Mouse (Mus musculus) forebrain, embryonic 11.5 days (tissue): ENCODE results near the gene Pms2. TPM values are rescaled to one million over a fixed set of nuclear protein-coding genes. Genes with fewer than 3 reads are reported as not detected.

Experiments used
- ATAC-seq: fragments of 200-750 bp; cut with Nextera tagmentation; replicated peaks from 2 replicates; pipeline ENCODE4 v1.8.0; 2017; ENCODE audit warnings: moderate TSS enrichment; ENCODE audit not compliant: low FRiP score
- DNase-seq: peaks from one replicate; pipeline ENCODE4 v3.0.0-alpha.2; 2017; ENCODE audit warnings: low spot score
- H3K27ac ChIP-seq: fragments of 300-500 bp; sonication (generic); 2 replicates; pipeline ENCODE4 v1.5.1; 2014; ENCODE audit warnings: low read depth, low read length
- H3K27me3 ChIP-seq: fragments of 300-500 bp; sonication (generic); 2 replicates; pipeline ENCODE4 v1.6.1; 2014; ENCODE audit warnings: mild to moderate bottlenecking, low read length, mixed read lengths; ENCODE audit not compliant: control insufficient read depth, insufficient read depth
- H3K36me3 ChIP-seq: fragments of 300-500 bp; sonication (generic); 2 replicates; pipeline ENCODE4 v1.6.1; 2014; ENCODE audit warnings: mild to moderate bottlenecking, low read length, moderate library complexity, mixed read lengths; ENCODE audit not compliant: control insufficient read depth, insufficient read depth
- H3K4me1 ChIP-seq: fragments of 300-500 bp; sonication (generic); replicated peaks from 2 replicates; pipeline ENCODE4 v1.6.1; 2014; ENCODE audit warnings: low read length, mixed read lengths; ENCODE audit not compliant: control insufficient read depth, insufficient read depth
- H3K4me2 ChIP-seq: fragments of 300-500 bp; sonication (generic); 2 replicates; pipeline ENCODE4 v1.6.1; 2014; ENCODE audit warnings: low read depth, mild to moderate bottlenecking, low read length, moderate library complexity, mixed read lengths; ENCODE audit not compliant: severe bottlenecking
- H3K4me3 ChIP-seq: fragments of 300-500 bp; sonication (generic); 2 replicates; pipeline ENCODE4 v1.5.1; 2014; ENCODE audit warnings: low read depth, low read length
- H3K9ac ChIP-seq: fragments of 300-500 bp; sonication (generic); 2 replicates; pipeline ENCODE4 v1.6.1; 2014; ENCODE audit warnings: low read length
- H3K9me3 ChIP-seq: fragments of 300-500 bp; sonication (generic); 2 replicates; pipeline ENCODE4 v1.6.1; 2016; ENCODE audit warnings: low read length, mixed read lengths; ENCODE audit not compliant: control insufficient read depth
- WGBS: fragments of 180-500 bp; shearing (Covaris S2); extraction: QIAGEN DNeasy Blood & Tissue Kit; methylation state at CpG from one replicate; pipeline ENCODE4 v1.1.7; 2014; 5-methylcytosine and 5-hydroxymethylcytosine counted together
- polyA plus RNA-seq: library from polyadenylated mRNA; unstranded; fragments of >200 nt; fragmentation: Nextera tagmentation; extraction: Ambion mirVana; gene quantifications from 2 replicates; pipeline ENCODE4 v1.2.1, GENCODE M21; 2014

Pms2 gene
- polyA plus RNA-seq, 1 experiment from 2014 or later, result 41.5 TPM

DNA sequence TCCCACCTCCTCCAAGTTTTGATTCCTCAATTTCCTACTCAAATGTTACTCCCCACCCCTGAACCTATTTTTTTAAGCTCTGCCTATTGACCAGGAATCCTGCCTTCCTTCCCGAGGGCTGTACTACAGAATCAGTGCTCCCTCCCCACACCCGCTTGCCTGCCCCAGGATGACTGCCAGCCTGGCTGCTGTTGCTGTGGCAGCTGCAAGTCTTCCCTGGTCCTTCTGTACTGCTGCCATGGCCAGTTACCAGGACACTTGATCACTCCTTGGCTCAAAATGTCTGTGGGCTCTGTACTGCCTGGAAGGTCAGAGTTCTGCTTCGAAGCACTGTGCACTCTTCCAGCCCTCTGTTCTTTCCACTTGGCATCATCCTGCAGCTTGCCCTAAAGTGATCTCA, 7.7 kb upstream of the Pms2 start:
- no peaks in the 10 kb centered on the region for H3K27me3 ChIP-seq
- no peak overlapping the region for H3K4me2 ChIP-seq
- peaks cover 9% of the 10 kb centered on the region; the same call in 1 of the 2 replicates for H3K36me3 ChIP-seq
- ATAC-seq (no peak), DNase-seq (no peak)
- H3K9ac ChIP-seq, result no peak overlapping the region
- H3K27ac ChIP-seq, result no peak overlapping the region
- no peaks in the 10 kb centered on the region for H3K4me1 ChIP-seq
- H3K9me3 ChIP-seq, result no peaks in the 10 kb centered on the region
- H3K4me3 ChIP-seq, result no peak overlapping the region
- 88% methylated on average over 3 of the region's 3 CpGs for WGBS

DNA sequence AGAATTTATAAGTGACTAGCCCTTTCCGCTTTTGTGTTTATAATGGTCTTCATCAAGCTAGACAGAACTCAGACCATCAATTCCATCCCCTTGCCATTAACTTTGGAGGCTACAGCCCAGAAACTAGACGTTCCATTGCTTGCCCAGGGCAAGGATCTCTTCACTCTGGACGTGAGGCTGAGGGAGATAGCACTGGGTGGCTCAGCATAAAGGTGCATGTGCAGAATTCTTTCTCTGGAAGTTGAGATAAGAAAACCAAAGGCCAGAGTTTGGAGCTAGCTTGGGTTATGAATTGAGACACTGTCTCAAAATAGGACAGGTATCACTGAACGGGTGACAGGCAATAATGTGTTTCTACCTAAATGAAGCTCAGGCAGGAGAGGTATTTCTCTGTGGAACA, 6.0 kb upstream of the Pms2 start:
- H3K4me1 ChIP-seq, result peaks cover 4% of the 10 kb centered on the region; the same call in 1 of the 2 replicates
- no peak for DNase-seq
- H3K4me2 ChIP-seq, result no peak overlapping the region
- no peak overlapping the region for H3K4me3 ChIP-seq
- no peaks in the 10 kb centered on the region for H3K9me3 ChIP-seq
- WGBS, result 86% methylated on average over 4 of the region's 4 CpGs
- peaks cover 9% of the 10 kb centered on the region; the same call in 1 of the 2 replicates for H3K36me3 ChIP-seq
- ATAC-seq, result no peak
- no peaks in the 10 kb centered on the region for H3K27me3 ChIP-seq
- H3K9ac ChIP-seq, result no peak overlapping the region
- no peak overlapping the region for H3K27ac ChIP-seq

DNA sequence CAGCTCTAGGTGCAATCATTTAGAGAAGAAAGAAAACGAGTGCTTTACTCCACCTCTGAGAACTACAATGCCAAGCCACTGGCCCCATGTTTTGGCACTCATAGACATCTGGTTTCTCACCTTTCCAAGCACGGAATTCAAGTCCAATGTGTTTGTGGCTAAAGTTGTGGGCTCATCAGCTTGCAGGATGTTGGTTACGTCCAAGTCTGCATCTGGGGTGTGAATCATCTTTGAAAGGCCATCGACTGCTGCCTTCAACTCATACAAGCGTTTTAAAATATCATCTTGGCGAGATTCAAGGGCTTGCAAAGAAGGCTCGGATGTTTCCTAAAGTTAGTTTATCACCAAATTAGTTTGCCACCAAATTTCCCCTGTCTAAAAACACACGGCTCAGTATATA, 3.3 kb upstream of the Pms2 start:
- Histone ChIP-seq H3K4me3 (no peak overlapping the region), H3K4me1 (peaks cover 6% of the 10 kb centered on the region; the same call in 1 of the 2 replicates), H3K36me3 (peaks cover 7% of the 10 kb centered on the region; the same call in 1 of the 2 replicates), H3K27me3 (no peaks in the 10 kb centered on the region), H3K9ac (no peak overlapping the region), H3K9me3 (no peaks in the 10 kb centered on the region), H3K4me2 (no peak overlapping the region), H3K27ac (no peak overlapping the region)
- whole genome bisulfite sequencing, result 87% methylated on average over 8 of the region's 8 CpGs
- ATAC-seq (no peak), DNase-seq (no peak)

DNA sequence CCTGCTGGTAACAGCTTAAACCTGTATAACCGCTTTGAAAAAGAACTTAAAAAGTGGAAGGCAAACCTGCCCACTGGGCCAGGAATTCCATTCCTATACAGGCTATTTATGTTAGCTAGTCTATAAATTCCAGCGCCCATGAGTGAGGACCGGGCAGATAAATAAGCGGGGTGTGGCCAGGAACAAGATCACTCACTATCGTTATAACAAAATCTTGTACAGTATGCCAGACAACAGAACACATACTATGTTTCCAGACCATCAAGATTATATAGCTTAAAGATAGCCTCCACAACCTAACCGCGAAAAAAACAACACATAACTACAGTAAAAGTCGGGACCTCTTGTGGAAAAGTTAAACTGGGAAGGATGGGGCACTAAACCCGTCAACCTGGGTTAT, 838 bp upstream of the Pms2 start:
- peak overlapping the region; percentile 62 for H3K4me3 ChIP-seq
- 4% methylated on average over 9 of the region's 9 CpGs for WGBS
- no peaks in the 10 kb centered on the region for H3K9me3 ChIP-seq
- peak overlapping the region; percentile 80 for H3K4me2 ChIP-seq
- ATAC-seq (no peak), DNase-seq (no peak)
- H3K4me1 ChIP-seq, result peaks cover 6% of the 10 kb centered on the region; the same call in 1 of the 2 replicates
- peak overlapping the region; percentile 71 for H3K9ac ChIP-seq
- no peaks in the 10 kb centered on the region for H3K27me3 ChIP-seq
- no peaks in the 10 kb centered on the region; the same call in 1 of the 2 replicates for H3K36me3 ChIP-seq
- peak overlapping the region; percentile 70 for H3K27ac ChIP-seq

DNA sequence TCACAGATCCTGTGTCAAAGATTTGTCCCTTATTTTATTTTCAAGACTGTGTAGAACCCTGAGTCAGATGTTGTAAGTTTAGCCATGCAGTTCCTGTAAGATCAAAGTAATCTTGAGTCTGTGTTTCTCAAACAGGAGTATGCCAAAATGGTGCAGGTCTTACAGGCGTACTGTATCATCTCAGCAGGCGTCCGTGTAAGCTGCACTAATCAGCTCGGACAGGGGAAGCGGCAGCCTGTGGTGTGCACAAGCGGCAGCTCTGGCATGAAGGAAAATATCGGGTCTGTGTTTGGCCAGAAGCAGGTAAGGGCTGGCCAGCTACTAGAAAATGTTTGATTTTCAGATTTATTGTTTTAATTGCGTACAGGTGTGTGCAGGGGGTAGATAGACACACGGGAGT, 6.5 kb downstream of the Pms2 start:
- Histone ChIP-seq H3K27me3 (no peaks in the 10 kb centered on the region), H3K9ac (no peak overlapping the region), H3K9me3 (no peaks in the 10 kb centered on the region), H3K36me3 (no peaks in the 10 kb centered on the region; the same call in 1 of the 2 replicates), H3K27ac (no peak overlapping the region), H3K4me1 (no peaks in the 10 kb centered on the region), H3K4me2 (no peak overlapping the region), H3K4me3 (no peak overlapping the region)
- 94% methylated on average over 9 of the region's 9 CpGs for whole genome bisulfite sequencing
- ATAC-seq, result no peak
- DNase-seq, result no peak

DNA sequence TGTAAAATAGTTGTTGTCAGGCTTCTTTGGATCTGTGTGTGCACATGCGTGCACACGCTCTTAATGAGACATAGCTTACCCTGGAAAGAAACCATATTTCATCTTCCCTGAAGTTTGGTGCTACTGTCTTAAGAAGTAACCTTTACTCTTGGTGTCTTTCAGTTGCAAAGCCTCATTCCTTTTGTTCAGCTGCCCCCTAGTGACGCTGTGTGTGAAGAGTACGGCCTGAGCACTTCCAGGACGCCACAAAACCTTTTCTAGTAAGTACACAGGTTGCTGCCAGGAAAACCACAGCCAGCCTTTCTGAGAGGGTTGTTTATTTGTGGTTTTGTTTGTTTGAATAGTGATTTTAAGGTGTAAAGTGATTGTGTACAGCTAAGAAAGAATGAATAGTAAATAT, 7.7 kb downstream of the Pms2 start:
- peaks cover under 1% of the 10 kb centered on the region; the same call in 1 of the 2 replicates for H3K36me3 ChIP-seq
- H3K9ac ChIP-seq, result no peak overlapping the region
- no peak for DNase-seq
- no peak overlapping the region for H3K4me2 ChIP-seq
- 57% methylated on average over 5 of the region's 5 CpGs for WGBS
- H3K27ac ChIP-seq, result no peak overlapping the region
- no peak overlapping the region for H3K4me3 ChIP-seq
- no peaks in the 10 kb centered on the region for H3K9me3 ChIP-seq
- no peaks in the 10 kb centered on the region for H3K27me3 ChIP-seq
- ATAC-seq, result no peak
- no peaks in the 10 kb centered on the region for H3K4me1 ChIP-seq

- H3K36me3 ChIP-seq, result peaks cover 5% of the 10 kb centered on the region; the same call in 1 of the 2 replicates
- WGBS, result 97% methylated on average over 3 of the region's 3 CpGs
- H3K9me3 ChIP-seq, result no peaks in the 10 kb centered on the region
- H3K9ac ChIP-seq, result no peak overlapping the region
- H3K4me3 ChIP-seq, result no peak overlapping the region
- no peak overlapping the region for H3K4me2 ChIP-seq
- DNase-seq, result no peak
- no peak for ATAC-seq
- H3K4me1 ChIP-seq, result no peaks in the 10 kb centered on the region
- H3K27me3 ChIP-seq, result no peaks in the 10 kb centered on the region
- no peak overlapping the region for H3K27ac ChIP-seq
Observed at GRCm38 (mm10) chr5:143918120-143918519, 8.4 kb downstream of the Pms2 start.

DNA sequence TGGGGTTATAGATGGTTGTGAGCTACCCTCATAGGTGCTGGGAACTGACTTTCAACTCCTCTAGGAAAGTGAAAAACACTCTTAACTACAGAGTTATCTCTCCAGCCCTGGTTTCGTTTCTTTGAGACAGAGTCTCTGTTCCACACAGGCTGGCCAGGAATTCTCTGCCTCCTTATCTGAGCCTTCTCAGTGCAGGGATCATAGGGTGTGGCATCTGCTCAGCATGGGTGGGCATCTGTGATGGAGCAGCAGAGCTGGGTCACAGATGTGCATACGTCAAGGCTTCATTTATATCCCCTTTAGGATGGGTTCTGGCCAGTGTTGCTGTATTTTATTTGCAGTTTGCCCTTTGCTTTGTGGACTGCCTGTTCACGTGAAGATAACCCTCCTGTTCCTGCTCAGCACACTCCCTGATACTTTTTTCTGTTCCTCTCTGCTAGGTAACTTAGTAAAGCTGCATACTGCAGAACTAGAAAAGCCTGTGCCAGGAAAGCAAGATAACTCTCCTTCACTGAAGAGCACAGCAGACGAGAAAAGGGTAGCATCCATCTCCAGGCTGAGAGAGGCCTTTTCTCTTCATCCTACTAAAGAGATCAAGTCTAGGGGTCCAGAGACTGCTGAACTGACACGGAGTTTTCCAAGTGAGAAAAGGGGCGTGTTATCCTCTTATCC, 15.2 kb downstream of the Pms2 start:
- Histone ChIP-seq H3K27ac (no peak overlapping the region), H3K27me3 (no peaks in the 10 kb centered on the region), H3K4me2 (no peak overlapping the region), H3K9me3 (no peaks in the 10 kb centered on the region), H3K36me3 (peaks cover 11% of the 10 kb centered on the region), H3K9ac (no peak overlapping the region), H3K4me1 (no peaks in the 10 kb centered on the region), H3K4me3 (no peak overlapping the region)
- ATAC-seq (no peak), DNase-seq (no peak)
- WGBS, result 93% methylated on average over 6 of the region's 6 CpGs

DNA sequence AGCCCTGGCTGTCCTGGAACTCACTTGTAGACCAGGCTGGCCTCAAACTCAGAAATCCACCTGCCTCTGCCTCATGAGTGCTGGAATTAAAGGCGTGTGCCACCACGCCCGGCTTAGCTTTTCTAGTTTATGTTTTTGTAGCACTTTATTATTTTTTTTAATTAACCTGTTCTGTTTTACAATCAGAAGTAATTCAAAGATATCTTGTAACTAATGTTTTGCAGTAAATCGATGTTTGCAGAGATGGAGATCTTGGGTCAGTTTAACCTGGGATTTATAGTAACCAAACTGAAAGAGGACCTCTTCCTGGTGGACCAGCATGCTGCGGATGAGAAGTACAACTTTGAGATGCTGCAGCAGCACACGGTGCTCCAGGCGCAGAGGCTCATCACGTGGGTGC, 18.1 kb downstream of the Pms2 start, which contains the start of gene Gm42421:
Gene Gm42421, plus strand, starts transcription at position 301 of the 400 bp plus-strand sequence.
- no peak within 1 kb of the TSS for H3K9ac ChIP-seq
- WGBS, result 94% methylated on average over 8 of the region's 8 CpGs

More for the DNA sequence above, 18.1 kb downstream of the Pms2 start, which contains the start of gene Gm42421:
- peaks cover 11% of the 10 kb centered on the region for H3K36me3 ChIP-seq
- no peak for ATAC-seq
- no peak within 1 kb of the TSS for H3K27ac ChIP-seq
- H3K9me3 ChIP-seq, result no peaks in the 10 kb centered on the region
- H3K4me2 ChIP-seq, result no peak within 1 kb of the TSS
- H3K27me3 ChIP-seq, result no peaks in the 10 kb centered on the region
- no peak for DNase-seq
- H3K4me3 ChIP-seq, result no peak within 1 kb of the TSS
- H3K4me1 ChIP-seq, result no peaks in the 10 kb centered on the region
